Mouse (Mus musculus) C2C12 (cell line): ENCODE results near the gene Nbr1.

ENCODE experiments used
- CEBPB ChIP-seq: IDR thresholded peaks from one replicate; pipeline ENCODE4 v1.6.1; 2011; ENCODE audit warnings: low read depth, mild to moderate bottlenecking, control low read depth, moderate library complexity
- CTCF ChIP-seq: IDR thresholded peaks from one replicate; pipeline ENCODE4 v1.5.1; 2011; ENCODE audit not compliant: control insufficient read depth, insufficient read depth, insufficient read length
- FOSL1 ChIP-seq: IDR thresholded peaks from one replicate; pipeline ENCODE4 v1.8.0; 2011; ENCODE audit warnings: mild to moderate bottlenecking, low read length; ENCODE audit not compliant: poor library complexity, insufficient read depth, severe bottlenecking
- MAX ChIP-seq: IDR thresholded peaks from one replicate; pipeline ENCODE4 v1.6.1; 2011; ENCODE audit warnings: mild to moderate bottlenecking, control low read depth
- MYOD1 ChIP-seq: IDR thresholded peaks from one replicate; pipeline ENCODE4 v1.6.1; 2011; ENCODE audit warnings: low read depth; ENCODE audit not compliant: control insufficient read depth, insufficient read length
- MYOG ChIP-seq: IDR thresholded peaks from one replicate; pipeline ENCODE4 v1.6.1; 2011; ENCODE audit not compliant: control insufficient read depth, insufficient read length; ENCODE audit errors: extremely low read depth
- USF1 ChIP-seq: IDR thresholded peaks from one replicate; pipeline ENCODE4 v1.6.1; 2011; ENCODE audit warnings: low read depth, mild to moderate bottlenecking, control low read depth, moderate library complexity

DNA sequence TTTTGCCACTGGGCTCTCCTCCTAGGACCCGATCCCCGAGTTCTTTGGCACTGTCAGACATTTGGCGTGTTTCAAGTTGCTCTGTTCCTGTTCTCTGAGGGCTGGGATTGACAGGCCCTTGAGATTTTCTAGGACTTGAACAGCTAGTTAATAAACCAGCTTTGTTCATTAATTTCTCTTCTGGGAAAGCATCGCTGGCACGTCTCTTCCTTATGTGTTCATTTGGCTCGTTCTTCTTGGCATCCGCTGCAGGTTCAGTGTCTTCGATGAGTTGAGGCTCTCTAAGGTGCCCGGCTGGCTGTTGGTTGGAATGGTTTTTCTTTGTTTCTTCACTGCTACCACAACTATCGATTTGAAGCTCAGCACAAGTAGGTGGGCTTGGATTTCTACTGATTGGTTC, 26.9 kb upstream of the Nbr1 start:
- TF ChIP-seq MYOG (no peak), CTCF (no peak), CEBPB (no peak), USF1 (no peak), MYOD1 (no peak), MAX (no peak), FOSL1 (no peak)
